Mouse (Mus musculus) liver, embryonic 14.5 days (tissue): Measurements from ENCODE around the gene Helt.

Source experiments
- CTCF ChIP-seq: IDR thresholded peaks from 2 replicates; pipeline ENCODE4 v1.5.1; 2016; ENCODE audit warnings: antibody characterized with exemption, low read depth, control low read depth
- EP300 ChIP-seq: IDR thresholded peaks from 2 replicates; pipeline ENCODE4 v1.6.1; 2016; ENCODE audit warnings: antibody characterized with exemption, low read depth

DNA sequence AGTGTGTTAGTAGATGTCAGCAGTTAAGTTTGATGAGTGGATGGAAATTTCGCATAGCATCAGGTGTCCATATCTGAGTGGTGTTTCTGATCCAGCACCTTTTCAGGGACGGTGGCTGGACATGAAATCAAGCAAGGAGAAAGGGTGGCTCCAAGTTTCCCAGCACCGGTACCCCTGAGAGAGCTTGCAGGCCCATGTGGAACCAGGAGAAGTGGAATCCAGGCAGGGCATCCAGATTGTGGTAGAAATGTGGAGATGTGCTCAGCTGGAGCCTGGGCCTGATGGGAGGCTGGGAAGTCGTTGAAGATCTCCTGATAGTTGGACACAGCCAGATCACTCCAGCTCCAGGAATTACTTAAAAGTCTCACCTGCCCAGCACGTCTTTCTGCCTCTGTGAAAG, 30.2 kb upstream of the Helt start:
- no peak for TF ChIP-seq CTCF
- no peak for TF ChIP-seq EP300
